Mouse (Mus musculus): ENCODE results near the gene Tbc1d9.

DNA sequence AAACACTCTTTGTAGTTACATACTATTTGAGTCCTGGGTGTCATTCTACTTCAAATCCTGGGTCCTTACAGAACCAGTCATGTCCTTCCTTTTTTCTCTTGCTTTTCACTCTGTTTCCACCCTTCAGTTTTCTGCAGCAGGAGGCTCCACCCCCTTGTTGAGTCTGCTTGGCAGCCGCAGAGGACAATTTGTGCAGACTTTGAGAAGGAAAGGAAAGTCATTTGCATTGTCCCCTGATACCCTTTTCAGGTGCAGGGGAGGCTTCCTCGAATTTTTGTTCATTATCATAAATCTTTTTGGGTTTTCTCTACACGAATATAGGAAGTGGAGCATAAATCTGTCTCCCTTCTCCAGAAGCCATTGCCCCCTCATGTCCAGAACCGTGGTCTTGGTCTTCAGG is 12.7 kb upstream of the Tbc1d9 start:
- TF ChIP-seq FLI1 (IDR thresholded peaks at IDR 0.05; ENCODE audit: low read length) (no peak), GATA1 (IDR thresholded peaks at IDR 0.05; ENCODE audit: borderline replicate concordance, low read length) (no peak)

All from megakaryocyte, embryonic 14.5 days (primary cell).